Mouse (Mus musculus) kidney, postnatal 0 days (tissue): Measurements from ENCODE around the gene Cox4i2. TPM values are rescaled to one million over a fixed set of nuclear protein-coding genes. Genes with fewer than 3 reads are reported as not detected.

Experiments used
- ATAC-seq: fragments of 200-750 bp; cut with Nextera tagmentation; replicated peaks from 2 replicates; pipeline ENCODE4 v1.8.0; 2017; ENCODE audit warnings: low read depth, moderate number of reproducible peaks, moderate TSS enrichment, moderate library complexity; ENCODE audit not compliant: low FRiP score
- DNase-seq: peaks from one replicate; pipeline ENCODE4 v3.0.0-alpha.2; 2016; ENCODE audit warnings: low spot score
- H3K27ac ChIP-seq: fragments of 300-500 bp; sonication (generic); 2 replicates; pipeline ENCODE4 v1.5.1; 2014; ENCODE audit warnings: mild to moderate bottlenecking
- H3K27me3 ChIP-seq: fragments of 300-500 bp; sonication (generic); 2 replicates; pipeline ENCODE4 v1.6.1; 2014; ENCODE audit warnings: low read length, mixed read lengths; ENCODE audit not compliant: insufficient read depth
- H3K36me3 ChIP-seq: fragments of 300-500 bp; sonication (generic); 2 replicates; pipeline ENCODE4 v1.6.1; 2014; ENCODE audit warnings: low read length, mixed read lengths; ENCODE audit not compliant: insufficient read depth
- H3K4me1 ChIP-seq: fragments of 300-500 bp; sonication (generic); replicated peaks from 2 replicates; pipeline ENCODE4 v1.6.1; 2014; ENCODE audit warnings: antibody characterized with exemption, low read length, mixed read lengths; ENCODE audit not compliant: insufficient read depth
- H3K4me2 ChIP-seq: fragments of 300-500 bp; sonication (generic); 2 replicates; pipeline ENCODE4 v1.6.1; 2014; ENCODE audit warnings: mild to moderate bottlenecking, low read length, moderate library complexity, mixed read lengths
- H3K4me3 ChIP-seq: fragments of 300-500 bp; sonication (generic); replicated peaks from 2 replicates; pipeline ENCODE4 v1.5.1; 2014; ENCODE audit warnings: low read depth, low read length
- H3K9ac ChIP-seq: fragments of 300-500 bp; sonication (generic); 2 replicates; pipeline ENCODE4 v1.6.1; 2014; ENCODE audit warnings: low read depth, low read length
- H3K9me3 ChIP-seq: fragments of 300-500 bp; sonication (generic); replicated peaks from 2 replicates; pipeline ENCODE4 v1.6.1; 2016; ENCODE audit warnings: low read length, inconsistent platforms, mixed read lengths
- CTCF ChIP-seq: IDR thresholded peaks from 2 replicates; pipeline ENCODE4 v1.5.1; 2016; ENCODE audit warnings: antibody characterized with exemption, low read depth, mild to moderate bottlenecking, moderate library complexity
- WGBS: fragments of 180-500 bp; shearing (Covaris S2); extraction: QIAGEN DNeasy Blood & Tissue Kit; methylation state at CpG from one replicate; pipeline ENCODE4 v1.1.7; 2014; 5-methylcytosine and 5-hydroxymethylcytosine counted together
- polyA plus RNA-seq: library from polyadenylated mRNA; unstranded; fragments of >200 nt; fragmentation: Nextera tagmentation; extraction: Ambion mirVana; gene quantifications from 2 replicates; pipeline ENCODE4 v1.2.1, GENCODE M21; 2015

Cox4i2 gene
- polyA plus RNA-seq, 1 experiment from 2014 or later = 15.8 TPM

DNA sequence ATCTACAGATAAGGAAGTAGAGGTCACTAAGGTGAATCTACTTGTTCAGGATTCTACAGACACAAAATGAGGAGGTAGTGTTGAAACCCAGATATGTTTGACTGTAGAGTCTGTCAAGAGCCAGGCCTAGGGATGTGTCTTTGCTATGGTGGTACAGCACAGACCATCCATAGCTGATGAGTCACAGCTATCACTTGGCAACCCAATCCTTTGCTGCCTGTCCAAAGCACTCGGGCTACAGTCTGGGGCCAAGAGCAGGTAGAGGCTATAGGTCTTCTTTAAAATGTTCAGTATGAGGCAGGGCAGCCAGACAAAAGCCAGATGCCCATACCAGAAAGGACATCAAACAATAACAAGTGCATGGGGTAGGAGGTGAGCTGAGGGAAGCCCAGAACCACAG, 43.6 kb downstream of the Cox4i2 start:
- ATAC-seq (no peak), DNase-seq (no peak)
- Histone ChIP-seq H3K36me3 (0 out of 2 replicates have a peak, but pooled peaks cover 3% of the 10 kb centered on the region), H3K4me1 (peaks cover 17% of the 10 kb centered on the region), H3K4me3 (no peak overlapping the region), H3K27ac (no peak overlapping the region; the same call in 1 of the 2 replicates), H3K9me3 (no peaks in the 10 kb centered on the region), H3K27me3 (no peaks in the 10 kb centered on the region), H3K9ac (no peak overlapping the region), H3K4me2 (no peak overlapping the region)
- no peak for TF ChIP-seq CTCF
- WGBS = 95% methylated on average over 1 of the region's 1 CpGs

DNA sequence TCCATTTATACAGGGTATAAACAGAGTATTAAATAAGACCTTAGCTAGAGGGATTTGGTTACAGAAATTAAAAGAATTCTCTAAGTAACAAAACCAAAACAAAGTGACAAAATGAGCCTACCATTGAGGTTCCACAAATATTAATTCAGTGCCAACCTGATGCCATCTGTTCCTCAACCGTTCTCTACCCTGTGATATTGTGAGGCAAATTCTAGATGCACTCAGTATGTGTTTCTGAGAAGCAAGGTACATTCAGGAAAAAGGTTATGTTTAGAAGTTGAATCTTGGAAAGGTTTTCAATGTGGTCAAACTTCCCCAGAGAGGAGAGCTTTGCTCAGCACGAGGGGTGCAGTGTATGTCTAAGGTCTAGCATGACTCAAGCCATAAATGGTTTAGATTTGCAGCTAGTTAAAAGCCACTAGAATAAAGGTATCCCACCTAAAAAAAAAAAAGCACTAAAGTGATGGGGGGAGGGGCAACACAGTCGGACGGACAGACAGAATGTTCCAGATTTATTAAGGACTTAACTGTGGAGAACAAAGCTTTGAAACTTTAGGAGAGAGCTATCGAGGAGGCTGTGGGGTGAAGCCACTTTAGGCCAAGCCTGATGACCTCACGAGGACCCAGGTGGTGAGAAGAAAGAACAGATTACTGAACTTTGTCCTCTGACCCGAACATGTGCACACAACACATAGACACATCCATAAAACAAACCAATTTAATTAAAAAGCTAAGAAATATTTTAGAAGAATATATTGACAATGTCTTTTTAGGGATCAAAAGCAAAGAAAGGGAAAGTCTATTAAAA, 46.2 kb downstream of the Cox4i2 start:
- H3K4me1 ChIP-seq = peaks cover 23% of the 10 kb centered on the region
- no peak for ATAC-seq
- H3K9ac ChIP-seq = no peak overlapping the region
- no peak overlapping the region for H3K27ac ChIP-seq
- no peak overlapping the region for H3K4me2 ChIP-seq
- H3K36me3 ChIP-seq = 0 out of 2 replicates have a peak, but pooled peaks cover 3% of the 10 kb centered on the region
- H3K27me3 ChIP-seq = no peaks in the 10 kb centered on the region
- H3K9me3 ChIP-seq = no peaks in the 10 kb centered on the region
- no peak for DNase-seq
- H3K4me3 ChIP-seq = no peak overlapping the region
- 42% methylated on average over 7 of the region's 7 CpGs for WGBS
- no peak for TF ChIP-seq CTCF

DNA sequence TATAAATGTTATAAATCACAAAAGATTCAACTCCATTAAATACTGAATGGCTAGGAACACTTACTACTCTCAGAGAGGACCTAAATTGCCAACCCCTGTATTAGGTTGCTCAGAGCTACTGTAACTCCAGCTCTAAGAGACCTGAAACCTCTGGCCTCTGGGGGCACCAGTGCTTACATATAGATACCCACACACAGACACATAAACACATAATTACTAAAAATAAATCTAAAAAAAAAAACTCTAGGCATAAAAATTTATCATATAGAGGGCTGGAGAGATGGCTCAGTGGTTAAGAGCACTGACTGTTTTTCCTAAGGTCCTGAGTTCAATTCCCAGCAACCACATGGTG, 46.8 kb downstream of the Cox4i2 start:
- Histone ChIP-seq H3K27me3 (no peaks in the 10 kb centered on the region), H3K9me3 (no peaks in the 10 kb centered on the region), H3K9ac (no peak overlapping the region), H3K27ac (no peak overlapping the region), H3K4me2 (no peak overlapping the region), H3K4me1 (peaks cover 23% of the 10 kb centered on the region), H3K36me3 (0 out of 2 replicates have a peak, but pooled peaks cover 3% of the 10 kb centered on the region), H3K4me3 (no peak overlapping the region)
- DNase-seq = no peak
- no peak for ATAC-seq
- no peak for TF ChIP-seq CTCF

DNA sequence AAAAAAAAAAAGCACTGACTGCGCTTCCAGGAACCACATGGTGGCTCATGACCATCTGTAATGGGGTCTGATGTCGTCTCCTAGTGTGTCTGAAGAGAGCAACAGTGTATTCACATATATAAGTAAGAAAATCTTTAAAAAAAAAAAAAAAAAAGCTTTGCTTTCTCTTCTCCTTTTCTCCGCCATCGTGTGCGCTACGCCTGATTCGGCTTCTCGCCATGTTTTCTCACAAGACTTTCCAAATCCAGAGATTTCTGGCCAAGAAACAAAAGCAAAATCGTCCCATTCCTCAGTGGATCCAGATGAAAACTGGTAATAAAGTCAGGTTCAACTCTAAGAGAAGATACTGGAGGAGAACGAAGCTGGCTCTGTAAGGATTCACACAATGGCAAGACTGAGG, 48.3 kb downstream of the Cox4i2 start:
- Histone ChIP-seq H3K4me3 (no peak overlapping the region), H3K9me3 (no peaks in the 10 kb centered on the region), H3K27ac (0 out of 2 replicates have a peak overlapping the region, but pooled peaks have one; percentile 25), H3K4me2 (no peak overlapping the region), H3K4me1 (peaks cover 25% of the 10 kb centered on the region), H3K27me3 (no peaks in the 10 kb centered on the region), H3K9ac (no peak overlapping the region), H3K36me3 (0 out of 2 replicates have a peak, but pooled peaks cover 3% of the 10 kb centered on the region)
- DNase-seq (no peak), ATAC-seq (no peak)
- WGBS = 88% methylated on average over 10 of the region's 10 CpGs
- no peak for TF ChIP-seq CTCF

DNA sequence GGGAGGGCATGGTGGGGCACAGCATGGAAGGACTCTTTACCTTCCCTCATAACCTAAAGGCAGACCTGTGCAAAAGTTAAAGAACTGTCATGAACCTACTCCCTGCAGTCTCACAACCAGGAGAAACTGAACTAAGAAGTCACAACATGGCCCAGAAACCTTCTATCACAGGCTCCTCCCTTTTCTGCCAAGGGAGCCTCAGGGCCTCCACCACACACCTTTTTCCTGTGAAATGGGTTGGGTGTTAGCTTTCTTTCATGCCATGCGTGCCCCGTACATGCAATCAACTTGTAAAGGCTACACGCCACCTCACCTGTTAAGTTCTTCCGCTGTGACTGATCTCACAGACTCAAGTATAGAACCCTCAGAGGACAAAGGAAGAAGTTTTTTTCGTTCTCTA, 49.1 kb downstream of the Cox4i2 start:
- DNase-seq = no peak
- Histone ChIP-seq H3K9ac (no peak overlapping the region), H3K4me3 (no peak overlapping the region), H3K27me3 (no peaks in the 10 kb centered on the region), H3K36me3 (0 out of 2 replicates have a peak, but pooled peaks cover 3% of the 10 kb centered on the region), H3K4me2 (no peak overlapping the region), H3K9me3 (no peaks in the 10 kb centered on the region), H3K27ac (no peak overlapping the region), H3K4me1 (peaks cover 25% of the 10 kb centered on the region)
- WGBS = 87% methylated on average over 5 of the region's 5 CpGs
- no peak for ATAC-seq
- no peak for TF ChIP-seq CTCF

DNA sequence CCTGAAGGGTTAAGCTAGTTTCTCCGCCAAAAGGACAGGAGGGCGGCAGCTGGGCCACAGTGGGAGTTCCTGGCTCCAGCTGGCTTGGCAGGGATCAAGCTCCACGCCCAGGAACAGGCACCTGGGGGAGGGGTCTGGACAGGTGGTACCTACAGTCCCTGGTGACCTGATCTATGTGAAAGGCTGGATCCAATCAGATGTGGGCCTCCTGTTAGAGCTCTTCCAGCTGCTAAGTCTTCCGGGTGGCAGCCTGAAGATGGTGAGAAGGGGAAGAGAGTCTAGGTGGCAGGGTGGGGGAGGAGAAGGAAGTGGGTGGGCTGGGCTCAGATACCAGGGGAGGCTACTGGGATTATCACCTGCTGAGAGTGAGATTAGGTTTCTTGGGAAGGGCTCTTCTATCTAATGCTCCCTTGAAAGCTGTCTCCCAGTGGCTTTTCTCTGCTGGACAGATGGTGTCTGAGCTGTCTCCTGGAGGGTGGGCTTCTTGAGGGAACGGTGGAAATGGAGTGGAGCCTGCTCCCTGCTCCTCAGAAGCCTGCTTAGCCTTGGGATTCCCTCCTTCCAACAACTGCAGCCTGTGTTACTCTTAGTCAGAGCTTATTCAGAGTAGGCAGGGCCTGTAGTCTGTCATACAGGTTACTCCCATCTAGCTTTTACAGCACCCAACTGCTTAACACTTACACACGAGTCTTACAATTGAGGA, 50.6 kb downstream of the Cox4i2 start:
- no peaks in the 10 kb centered on the region for H3K27me3 ChIP-seq
- H3K27ac ChIP-seq = peak overlapping the region; percentile 70
- H3K9ac ChIP-seq = no peak overlapping the region
- H3K4me1 ChIP-seq = peaks cover 25% of the 10 kb centered on the region
- no peak overlapping the region for H3K4me3 ChIP-seq
- WGBS = 11% methylated on average over 6 of the region's 6 CpGs
- H3K9me3 ChIP-seq = no peaks in the 10 kb centered on the region
- no peak for TF ChIP-seq CTCF
- no peak overlapping the region for H3K4me2 ChIP-seq
- H3K36me3 ChIP-seq = 0 out of 2 replicates have a peak, but pooled peaks cover 3% of the 10 kb centered on the region
- DNase-seq (peak; percentile 60), ATAC-seq (peak; percentile 83)
